Mouse (Mus musculus): ENCODE measurements around the gene Stab1. TPM values are rescaled to one million over a fixed set of nuclear protein-coding genes. Genes with fewer than 3 reads are reported as not detected.

The Stab1 gene
- total RNA-seq, 2 experiments from 2014 or later = not detected

DNA sequence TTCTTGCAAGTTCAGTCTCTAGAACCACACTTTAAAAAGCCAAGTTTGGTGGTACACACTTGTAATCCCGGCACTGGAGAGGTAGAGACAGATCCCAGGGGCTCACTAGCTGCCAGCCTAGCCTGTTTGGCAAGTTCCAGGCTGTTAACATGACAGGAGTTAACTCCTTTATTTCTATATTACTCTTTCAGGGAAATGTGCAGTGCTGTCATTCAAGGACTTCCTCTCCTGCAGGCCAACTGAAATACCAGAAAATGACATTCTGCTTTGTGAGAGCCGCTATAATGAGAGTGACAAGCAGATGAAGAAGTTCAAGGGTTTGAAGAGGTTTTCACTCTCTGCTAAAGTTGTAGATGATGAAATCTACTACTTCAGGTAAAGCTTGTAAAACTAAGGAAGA is 63.3 kb downstream of the Stab1 start:
- ATAC-seq (replicated peaks; ENCODE audit: low FRiP score, poor library complexity, severe bottlenecking) = no peak

DNA sequence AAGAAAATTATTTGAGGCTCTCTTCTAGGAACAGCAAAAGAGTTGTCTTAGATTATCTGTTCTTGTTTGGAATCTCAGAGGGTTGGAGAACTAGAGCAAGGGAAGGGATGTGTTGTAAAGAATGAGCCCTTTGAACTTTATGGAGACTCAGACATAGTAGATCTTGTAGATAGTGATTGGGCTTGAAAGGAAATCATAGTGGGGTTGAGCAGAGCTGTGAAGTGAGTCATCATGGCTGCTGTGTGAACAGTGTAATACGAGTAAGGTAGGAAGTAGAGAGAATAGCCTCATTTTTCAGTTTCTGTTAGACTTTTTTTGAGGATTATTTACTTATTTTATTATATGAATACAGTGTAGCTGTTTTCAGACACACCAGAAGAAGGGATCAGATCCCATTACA is 78.5 kb downstream of the Stab1 start:
- ATAC-seq (replicated peaks; ENCODE audit: low FRiP score, poor library complexity, severe bottlenecking) = no peak

Other genes starting within 250 kb of the Stab1 start
- gene Itih3, start 244.9 kb downstream of the Stab1 start, total RNA-seq (2015; ENCODE audit: low replicate concordance) = not detected in 2 replicates
- gene Itih3, start 244.9 kb downstream of the Stab1 start, total RNA-seq (2017; ENCODE audit: low replicate concordance) = not detected in 2 replicates
- not detected in 2 replicates for gene Itih1, start 225.4 kb downstream of the Stab1 start, total RNA-seq (2015; ENCODE audit: low replicate concordance)
- gene Itih1, start 225.4 kb downstream of the Stab1 start, total RNA-seq (2017; ENCODE audit: low replicate concordance) = not detected in 2 replicates
- 0.38 and 1.0 TPM in 2 replicates for gene Nek4, start 217.3 kb downstream of the Stab1 start, total RNA-seq (2015; ENCODE audit: low replicate concordance)
- gene Nek4, start 217.3 kb downstream of the Stab1 start, total RNA-seq (2017; ENCODE audit: low replicate concordance) = 2.5 and 4.3 TPM in 2 replicates
- 6.9 and 18.6 TPM in 2 replicates for gene Glt8d1, start 167.2 kb downstream of the Stab1 start, total RNA-seq (2015; ENCODE audit: low replicate concordance)
- gene Glt8d1, start 167.2 kb downstream of the Stab1 start, total RNA-seq (2017; ENCODE audit: low replicate concordance) = 5.8 and 6.3 TPM in 2 replicates
- gene Spcs1, start 167.0 kb downstream of the Stab1 start, total RNA-seq (2015; ENCODE audit: low replicate concordance) = 64.6 and 77.6 TPM in 2 replicates
- gene Spcs1, start 167.0 kb downstream of the Stab1 start, total RNA-seq (2017; ENCODE audit: low replicate concordance) = 28.6 and 29.4 TPM in 2 replicates
- gene Pbrm1, start 149.5 kb downstream of the Stab1 start, total RNA-seq (2015; ENCODE audit: low replicate concordance) = 69.4 and 75.4 TPM in 2 replicates
- gene Pbrm1, start 149.5 kb downstream of the Stab1 start, total RNA-seq (2017; ENCODE audit: low replicate concordance) = 84.8 and 100 TPM in 2 replicates
- gene Gnl3, start 149.5 kb downstream of the Stab1 start, total RNA-seq (2015; ENCODE audit: low replicate concordance) = 55.4 and 66.3 TPM in 2 replicates
- 42.4 and 45.2 TPM in 2 replicates for gene Gnl3, start 149.5 kb downstream of the Stab1 start, total RNA-seq (2017; ENCODE audit: low replicate concordance)
- 22.8 and 30.9 TPM in 2 replicates for gene Smim4, start 39.7 kb downstream of the Stab1 start, total RNA-seq (2015; ENCODE audit: low replicate concordance)
- gene Smim4, start 39.7 kb downstream of the Stab1 start, total RNA-seq (2017; ENCODE audit: low replicate concordance) = 14.7 and 16.2 TPM in 2 replicates
- gene Nt5dc2, start 37.6 kb downstream of the Stab1 start, total RNA-seq (2015; ENCODE audit: low replicate concordance) = 12.3 and 18.4 TPM in 2 replicates
- gene Nt5dc2, start 37.6 kb downstream of the Stab1 start, total RNA-seq (2017; ENCODE audit: low replicate concordance) = 5.0 and 30.4 TPM in 2 replicates
- not detected in 2 replicates for gene Tnnc1, start 39.7 kb upstream of the Stab1 start, total RNA-seq (2015; ENCODE audit: low replicate concordance)
- gene Tnnc1, start 39.7 kb upstream of the Stab1 start, total RNA-seq (2017; ENCODE audit: low replicate concordance) = not detected in 2 replicates
- 30.2 and 34.1 TPM in 2 replicates for gene Nisch, start 48.3 kb upstream of the Stab1 start, total RNA-seq (2015; ENCODE audit: low replicate concordance)
- gene Nisch, start 48.3 kb upstream of the Stab1 start, total RNA-seq (2017; ENCODE audit: low replicate concordance) = 19.5 and 21.8 TPM in 2 replicates
- not detected in 2 replicates for gene Sema3g, start 49.2 kb upstream of the Stab1 start, total RNA-seq (2015; ENCODE audit: low replicate concordance)
- not detected in 2 replicates for gene Sema3g, start 49.2 kb upstream of the Stab1 start, total RNA-seq (2017; ENCODE audit: low replicate concordance)
- 4.8 and 11.5 TPM in 2 replicates for gene Phf7, start 82.7 kb upstream of the Stab1 start, total RNA-seq (2015; ENCODE audit: low replicate concordance)
- 2.5 and 4.8 TPM in 2 replicates for gene Phf7, start 82.7 kb upstream of the Stab1 start, total RNA-seq (2017; ENCODE audit: low replicate concordance)
- 4.0 and 11.1 TPM in 2 replicates for gene Bap1, start 82.8 kb upstream of the Stab1 start, total RNA-seq (2015; ENCODE audit: low replicate concordance)
- 22.9 and 32.1 TPM in 2 replicates for gene Bap1, start 82.8 kb upstream of the Stab1 start, total RNA-seq (2017; ENCODE audit: low replicate concordance)
- gene Dnah1, start 155.3 kb upstream of the Stab1 start, total RNA-seq (2015; ENCODE audit: low replicate concordance) = not detected in 2 replicates
- gene Dnah1, start 155.3 kb upstream of the Stab1 start, total RNA-seq (2017; ENCODE audit: low replicate concordance) = under 0.01 TPM in 1 of 2 replicates, not detected in the other
- gene Capn7, start 168.0 kb upstream of the Stab1 start, total RNA-seq (2015; ENCODE audit: low replicate concordance) = 10.0 and 17.3 TPM in 2 replicates
- gene Capn7, start 168.0 kb upstream of the Stab1 start, total RNA-seq (2017; ENCODE audit: low replicate concordance) = 13.0 and 17.7 TPM in 2 replicates